Comparison of ENCODE assay signal across 18 mouse cellular contexts in the genomic region with DNA sequence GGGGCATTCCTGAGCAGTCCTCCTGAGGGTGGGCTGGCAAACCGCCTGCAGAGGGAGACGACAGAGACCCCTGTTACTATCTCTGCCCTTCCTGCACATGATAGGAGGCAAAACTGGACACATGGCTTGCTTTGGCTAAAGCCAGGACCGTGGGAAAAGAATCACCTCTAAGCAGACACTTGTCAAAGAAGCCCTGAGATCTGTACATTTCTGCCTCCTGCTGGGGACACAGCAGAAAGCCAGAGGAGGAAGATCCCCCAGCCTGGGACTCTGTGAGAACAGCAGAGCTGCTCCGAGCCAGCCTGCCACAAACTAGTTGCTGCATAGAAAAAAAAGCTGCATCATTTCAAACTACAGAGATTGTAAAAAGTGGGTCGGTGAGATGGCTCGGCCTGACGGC. TPM values are rescaled to one million over a fixed set of nuclear protein-coding genes. Genes with fewer than 3 reads are reported as not detected.
DNase-seq lines count a peak whose midpoint lies in the region; ATAC-seq and TF ChIP-seq lines count a peak whose summit lies in the region.
"Had no signal": no experiment of that assay in that cellular context is flagged by ENCODE, and none has a peak within 500 bp of the region (broad histone marks: within the 10 kb centered on the region; RNA-seq: fewer than 3 reads in every experiment).

No protein-coding gene starts in this region.

- no peak overlapping the region for H3K27ac ChIP-seq in heart, embryonic 10.5 days
- H3K27ac ChIP-seq in kidney, postnatal 0 days: no peak overlapping the region
- H3K27ac ChIP-seq: embryonic facial prominence, embryonic 12.5 days; forebrain, embryonic 15.5 days had no signal

- TF ChIP-seq CTCF in kidney, postnatal 0 days (IDR thresholded peaks at IDR 0.05; ENCODE audit: low read depth): peak; percentile 42; the same call in 1 of the 2 replicates

- WGBS in heart, embryonic 10.5 days: 72% methylated on average over 7 of the region's 7 CpGs
- WGBS in kidney, postnatal 0 days: 78% methylated on average over 7 of the region's 7 CpGs

- H3K36me3 ChIP-seq in heart, embryonic 10.5 days: peaks cover 91% of the 10 kb centered on the region
- H3K36me3 ChIP-seq in kidney, postnatal 0 days (ENCODE audit: insufficient read depth, low read length): peaks cover 44% of the 10 kb centered on the region

- H3K4me1 ChIP-seq in heart, embryonic 10.5 days: no peaks in the 10 kb centered on the region
- H3K4me1 ChIP-seq in kidney, postnatal 0 days (replicated peaks; ENCODE audit: insufficient read depth, low read length): no peaks in the 10 kb centered on the region
- H3K4me1 ChIP-seq: embryonic facial prominence, embryonic 12.5 days; forebrain, embryonic 15.5 days had no signal

- H3K27me3 ChIP-seq in heart, embryonic 10.5 days (ENCODE audit: insufficient read depth, poor library complexity, severe bottlenecking): no peaks in the 10 kb centered on the region
- H3K27me3 ChIP-seq in kidney, postnatal 0 days (ENCODE audit: insufficient read depth, low read length): no peaks in the 10 kb centered on the region
- H3K27me3 ChIP-seq: CH12.LX; embryonic facial prominence, embryonic 12.5 days; forebrain, embryonic 15.5 days had no signal

- H3K9ac ChIP-seq in kidney, postnatal 0 days (ENCODE audit: low read depth, low read length): no peak overlapping the region
- H3K9ac ChIP-seq: embryonic facial prominence, embryonic 12.5 days; forebrain, embryonic 15.5 days had no signal

- H3K9me3 ChIP-seq in heart, embryonic 10.5 days: no peaks in the 10 kb centered on the region
- H3K9me3 ChIP-seq in kidney, postnatal 0 days (replicated peaks; ENCODE audit: low read length): no peaks in the 10 kb centered on the region
- H3K9me3 ChIP-seq: forebrain, embryonic 15.5 days had no signal

- no peak for ATAC-seq in kidney, postnatal 0 days (replicated peaks; ENCODE audit: low FRiP score, low read depth)
- ATAC-seq in CD4-positive, CD25-positive, alpha-beta regulatory T cell, adult 4 months: no peak
- ATAC-seq: forebrain, embryonic 15.5 days had no signal

- H3K4me2 ChIP-seq in kidney, postnatal 0 days (ENCODE audit: low read length): no peak overlapping the region
- H3K4me2 ChIP-seq: embryonic facial prominence, embryonic 12.5 days; forebrain, embryonic 15.5 days had no signal

- peak; percentile 88 for DNase-seq in heart, adult 11 months
- no peak for DNase-seq in heart, embryonic 10.5 days (ENCODE audit: low spot score)
- peak; percentile 22 for DNase-seq in kidney, postnatal 0 days (ENCODE audit: low spot score)
- DNase-seq in kidney, postnatal 36 days: no peak
- DNase-seq in 416B (ENCODE audit: low read depth): peak; percentile 29
- peak; percentile 35 for DNase-seq in Muller cell, postnatal 12 days (ENCODE audit: inconsistent ontology term)
- DNase-seq: adrenal gland, postnatal 14 days; cerebellum, postnatal 14 days; gastrocnemius, postnatal 25 days; kidney, adult 9 months; right cerebral cortex, postnatal 25 days had no signal

- H3K4me3 ChIP-seq in heart, embryonic 10.5 days: no peak overlapping the region
- H3K4me3 ChIP-seq in kidney, postnatal 0 days (replicated peaks; ENCODE audit: low read depth, low read length): no peak overlapping the region
- H3K4me3 ChIP-seq: embryonic facial prominence, embryonic 12.5 days; forebrain, embryonic 15.5 days had no signal

RNA-seq across cellular contexts. Expression of a gene that starts 18.8 kb away (rescaled TPM):
- polyA plus RNA-seq in heart, embryonic 10.5 days (2016; fragmentation: Nextera tagmentation; extraction: Ambion mirVana): not detected in 2 replicates
- not detected in 2 replicates for polyA plus RNA-seq in kidney, postnatal 0 days (2015; fragmentation: Nextera tagmentation; extraction: Ambion mirVana)
- polyA plus RNA-seq in CD4-positive, CD25-positive, alpha-beta regulatory T cell, adult 4 months (2017; shearing (Covaris generic)): not detected
- polyA plus RNA-seq: embryonic facial prominence, embryonic 12.5 days; forebrain, embryonic 15.5 days; liver, adult 2 months; lung, embryonic 16.5 days; thymus, postnatal 0 days had no signal

RNA-seq across cellular contexts. Expression of a gene that starts 21.1 kb away (rescaled TPM):
- polyA plus RNA-seq in heart, embryonic 10.5 days (2016; fragmentation: Nextera tagmentation; extraction: Ambion mirVana): not detected in 2 replicates
- polyA plus RNA-seq in kidney, postnatal 0 days (2015; fragmentation: Nextera tagmentation; extraction: Ambion mirVana): not detected in 2 replicates
- not detected for polyA plus RNA-seq in CD4-positive, CD25-positive, alpha-beta regulatory T cell, adult 4 months (2017; shearing (Covaris generic))
- polyA plus RNA-seq: embryonic facial prominence, embryonic 12.5 days; forebrain, embryonic 15.5 days; liver, adult 2 months; lung, embryonic 16.5 days; thymus, postnatal 0 days had no signal

Comparison
In these comparisons a context has a peak if more than half of its experiments do, and no peak if none do; other contexts are left out.
1. DNase-seq: peak in heart, adult 11 months (single experiment), kidney, postnatal 0 days (single experiment), 416B (single experiment) and Muller cell, postnatal 12 days (single experiment); none in heart, embryonic 10.5 days (single experiment) and kidney, postnatal 36 days (0 of 2).